Mouse (Mus musculus) urinary bladder, adult 18-20 months (tissue): ENCODE measurements at regions not wholly inside any gene's neighbourhood (a gene's known extent, or its start where the extent isn't known, plus 50 kb on each side); places are given as distances from the start of the nearest gene placed in this dataset.

Source experiments
- DNase-seq, 2 experiments: peaks; one replicate each; pipeline ENCODE4 v3.0.0; 2022; ENCODE audit warnings: low spot score in 2 of 2, mixed read lengths in 2 of 2

DNA sequence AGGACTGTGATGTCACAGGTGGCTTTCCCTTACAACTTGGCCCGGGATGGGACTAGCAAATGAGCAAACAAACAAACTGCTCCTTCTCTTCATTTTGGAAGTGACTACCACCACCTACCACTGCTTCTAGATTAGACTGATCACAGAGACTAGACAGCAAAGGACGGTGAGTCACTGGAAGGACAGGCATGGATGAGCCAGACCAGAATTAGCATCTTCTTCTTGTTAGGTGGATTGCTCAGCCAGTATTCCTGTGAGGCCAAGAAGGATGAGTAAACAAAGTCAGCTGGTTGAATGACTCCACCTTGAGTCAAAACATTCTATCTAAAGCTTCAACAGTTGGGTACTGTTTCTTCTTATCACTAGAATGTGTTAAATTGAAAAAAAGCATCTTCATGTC lies 385.1 kb upstream of the Mon1b start:
- no peak for DNase-seq

DNA sequence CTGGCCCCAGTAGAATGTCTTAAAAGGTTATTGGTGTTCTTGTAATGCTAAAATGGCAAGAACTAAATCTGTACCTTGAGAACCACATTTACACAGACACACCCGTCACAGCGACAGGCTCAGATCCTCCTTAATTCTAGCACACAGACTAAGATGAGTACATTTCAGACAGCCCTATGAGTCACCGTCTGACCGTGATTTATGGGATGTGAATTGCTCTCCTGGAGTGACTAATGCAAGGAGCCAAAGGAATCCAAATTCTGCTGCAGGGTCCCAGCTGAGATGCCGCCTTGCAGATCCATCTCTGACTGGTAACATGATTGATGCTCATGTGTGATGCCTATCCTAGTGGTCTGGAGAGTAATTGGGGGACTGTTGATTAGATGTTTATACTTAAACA lies 381.3 kb upstream of the Mon1b start:
- DNase-seq = no peak

DNA sequence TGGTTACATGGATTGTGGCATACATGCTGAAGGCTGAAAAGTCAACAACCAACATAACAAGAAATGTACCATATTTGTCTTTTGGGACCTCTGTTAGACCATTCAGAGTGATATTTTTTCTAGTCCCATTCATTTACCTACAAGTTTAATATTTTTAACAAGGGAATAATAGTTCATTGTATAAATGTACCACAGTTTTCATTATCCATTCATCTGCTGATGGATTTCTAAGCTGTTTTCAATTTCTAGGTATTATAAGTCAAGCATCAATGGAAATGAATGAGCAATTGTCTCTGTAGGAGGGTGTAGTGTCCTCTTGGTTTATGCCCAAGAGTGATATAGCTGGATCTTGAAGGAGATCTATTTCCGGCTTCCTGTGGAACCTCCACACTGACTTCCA lies 375.9 kb upstream of the Mon1b start:
- DNase-seq = no peak

DNA sequence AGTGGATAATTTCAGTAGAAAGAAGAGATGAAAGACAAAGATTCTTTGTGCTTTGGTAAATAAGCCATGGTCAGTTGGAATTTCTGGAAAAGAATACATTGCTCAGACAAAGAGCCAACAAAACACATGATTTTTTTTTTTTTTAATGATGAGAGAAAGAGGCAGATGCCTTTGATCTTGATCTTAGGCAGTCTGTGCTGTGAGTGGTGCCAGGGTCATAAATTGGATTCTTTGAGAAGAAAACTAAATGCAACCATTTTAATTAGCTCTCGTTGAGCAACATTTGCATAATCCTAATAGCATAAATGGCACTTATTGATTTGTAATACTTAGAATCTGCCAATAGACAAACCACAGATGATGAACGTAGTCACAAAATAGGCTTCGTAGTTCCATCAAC lies 372.1 kb upstream of the Mon1b start:
- no peak for DNase-seq

DNA sequence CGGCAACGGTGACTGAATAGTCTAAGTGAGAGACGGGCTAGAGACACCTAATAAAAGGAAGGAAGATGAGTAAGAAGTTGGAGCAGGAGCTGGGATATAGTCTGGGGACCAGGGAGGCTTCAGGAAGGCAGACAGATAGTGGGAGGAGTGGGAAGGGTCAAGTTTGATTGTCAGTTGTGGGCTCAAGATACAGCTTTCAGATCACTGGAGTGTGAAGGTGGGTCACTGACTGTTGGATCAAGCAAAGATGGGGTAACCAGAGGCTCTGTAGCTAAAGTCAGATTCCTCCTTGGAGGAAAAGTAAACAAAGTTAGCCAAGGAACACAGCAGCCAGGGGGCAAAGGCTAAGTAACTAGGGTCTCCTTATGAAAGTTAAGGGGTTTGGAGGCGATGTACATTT lies 364.1 kb upstream of the Mon1b start:
- DNase-seq = no peak

DNA sequence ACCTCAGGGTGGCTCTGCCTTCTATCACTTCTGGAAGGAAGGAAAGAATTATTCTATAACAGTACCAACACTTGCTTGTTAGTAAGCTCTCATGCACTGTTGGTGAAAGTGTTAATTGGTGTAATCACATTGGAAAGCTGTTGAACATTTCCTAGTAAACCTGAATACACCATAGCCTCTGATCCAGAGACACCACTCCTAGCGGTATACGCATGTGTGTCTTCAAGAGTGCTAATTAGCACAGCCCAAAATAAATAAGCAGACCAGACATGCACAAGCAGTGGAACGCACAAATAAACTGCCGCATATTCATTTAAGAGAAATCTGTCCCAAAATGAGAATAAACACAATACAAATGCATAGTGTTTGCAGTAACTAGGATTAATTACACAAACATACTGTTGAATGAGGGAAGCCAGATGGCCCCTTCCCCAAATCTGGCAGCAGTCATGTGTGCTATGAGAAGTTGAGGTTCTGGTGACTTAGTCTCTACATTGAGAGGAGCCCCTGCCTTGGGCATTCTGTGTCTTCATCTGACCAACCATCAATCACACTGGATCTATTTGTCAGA lies 335.0 kb upstream of the Mon1b start:
- no peak for DNase-seq

DNA sequence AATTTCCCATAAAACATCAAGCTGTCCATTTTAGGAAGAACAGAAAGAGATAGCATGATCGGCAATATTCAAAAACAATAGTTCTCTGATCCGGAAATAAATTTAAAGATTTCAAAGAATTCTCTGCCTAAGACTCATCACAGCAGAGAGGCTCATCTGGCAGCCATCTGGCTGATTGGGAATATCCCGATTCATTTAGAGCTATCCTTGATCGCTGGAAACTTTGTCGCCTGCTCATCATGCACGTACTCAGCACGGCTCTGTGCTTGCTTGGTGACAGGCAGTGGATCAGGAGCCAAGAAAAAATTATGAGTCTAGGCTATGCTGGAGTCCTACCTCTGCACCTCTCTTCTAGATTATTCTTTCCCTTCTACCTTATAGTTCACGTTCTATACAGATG lies 332.0 kb upstream of the Mon1b start:
- no peak for DNase-seq

DNA sequence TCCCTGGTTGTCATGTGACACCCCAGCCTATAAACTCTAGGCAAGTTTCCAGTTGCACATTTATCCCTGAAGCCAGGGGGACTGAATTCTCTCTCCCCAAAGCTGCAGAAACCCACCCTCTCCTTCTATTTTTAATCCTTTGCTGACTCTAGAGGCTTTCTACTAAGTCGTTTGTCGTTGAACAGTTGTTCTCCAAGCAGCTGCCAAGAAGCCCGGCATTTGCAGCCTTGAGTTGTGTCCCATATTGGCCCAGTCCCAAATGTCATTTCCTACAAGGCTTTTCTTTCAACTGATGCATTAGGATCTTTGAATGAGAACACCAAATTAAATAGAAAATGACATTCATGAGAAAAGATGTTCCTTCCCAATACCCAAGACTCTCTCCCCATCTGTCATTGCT lies 318.2 kb upstream of the Mon1b start:
- no peak for DNase-seq

DNA sequence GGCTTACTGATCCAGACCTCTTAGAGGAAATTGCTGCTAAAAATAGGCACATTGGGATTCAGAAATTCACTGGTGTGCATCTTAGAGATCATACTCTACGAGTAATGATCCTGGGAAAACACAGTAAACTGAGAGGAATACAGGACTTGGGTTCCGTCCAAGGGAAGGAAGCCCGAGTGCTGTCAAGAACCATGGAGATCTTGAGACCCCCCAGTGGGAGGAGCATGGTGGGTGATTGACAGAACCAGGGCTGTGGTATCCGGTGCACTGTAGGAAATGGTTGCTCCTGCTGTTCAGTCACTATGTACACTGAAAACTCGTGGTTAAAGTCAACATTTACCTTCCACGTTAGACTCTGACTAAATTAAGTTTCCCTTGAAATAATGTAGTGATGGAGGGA lies 303.8 kb upstream of the Mon1b start:
- DNase-seq = no peak

DNA sequence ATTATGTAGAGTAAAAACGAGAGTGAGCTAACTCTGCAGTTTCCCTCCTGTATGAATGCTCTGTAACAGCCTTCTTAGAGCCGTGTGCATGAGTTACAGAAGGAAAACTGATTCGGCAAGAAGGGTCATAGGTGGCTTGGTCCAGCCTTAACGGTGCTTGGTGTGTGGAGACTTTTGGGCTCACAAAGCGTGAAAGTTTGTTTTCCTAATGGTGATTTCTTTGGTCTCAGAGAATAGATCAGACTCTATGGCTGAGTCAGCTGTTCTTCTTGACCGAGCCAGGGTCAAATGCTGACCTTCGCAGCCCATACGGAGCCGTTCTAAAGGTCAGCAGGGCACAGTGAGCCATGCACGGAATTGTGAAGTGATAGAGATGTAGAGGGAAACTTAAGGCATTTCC lies 294.1 kb upstream of the Mon1b start:
- DNase-seq = no peak

DNA sequence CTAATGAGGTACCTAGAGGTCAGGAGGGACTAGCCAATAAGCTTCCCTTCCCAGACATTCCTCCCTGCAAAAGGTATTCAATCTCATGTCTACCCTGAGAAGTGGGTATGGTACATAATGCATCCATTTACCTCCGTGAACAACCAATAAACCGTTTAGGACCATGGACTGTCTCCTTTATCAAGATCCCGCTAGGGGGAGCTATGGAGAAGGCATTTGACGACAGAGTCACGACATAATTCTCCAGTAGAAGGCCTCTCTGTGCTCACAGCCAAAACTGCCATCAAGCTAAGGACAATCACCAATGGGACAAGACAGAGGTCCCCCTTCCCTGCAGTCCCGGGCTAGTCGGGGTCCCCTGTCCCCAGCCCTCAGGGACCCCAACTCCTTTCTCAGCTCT lies 273.5 kb upstream of the Mon1b start:
- DNase-seq = no peak

DNA sequence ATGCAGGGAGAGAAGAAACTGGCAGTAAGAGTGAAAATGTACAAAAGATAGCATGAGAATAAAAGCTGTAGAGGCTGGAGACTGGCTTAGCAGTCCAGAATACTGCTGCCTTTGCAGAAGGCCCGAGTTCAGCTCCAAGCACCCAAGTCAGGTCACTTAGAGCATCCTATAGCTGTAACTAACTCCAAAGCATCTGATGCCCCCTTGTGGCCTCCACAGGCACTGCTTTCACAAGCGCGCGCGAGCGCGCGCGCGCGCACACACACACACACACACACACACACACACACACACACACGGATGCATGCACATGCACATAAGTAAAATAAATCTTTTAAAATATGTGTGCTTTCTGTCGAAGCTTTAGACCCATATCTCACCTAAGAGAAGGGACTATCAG lies 271.2 kb upstream of the Mon1b start:
- DNase-seq = no peak

DNA sequence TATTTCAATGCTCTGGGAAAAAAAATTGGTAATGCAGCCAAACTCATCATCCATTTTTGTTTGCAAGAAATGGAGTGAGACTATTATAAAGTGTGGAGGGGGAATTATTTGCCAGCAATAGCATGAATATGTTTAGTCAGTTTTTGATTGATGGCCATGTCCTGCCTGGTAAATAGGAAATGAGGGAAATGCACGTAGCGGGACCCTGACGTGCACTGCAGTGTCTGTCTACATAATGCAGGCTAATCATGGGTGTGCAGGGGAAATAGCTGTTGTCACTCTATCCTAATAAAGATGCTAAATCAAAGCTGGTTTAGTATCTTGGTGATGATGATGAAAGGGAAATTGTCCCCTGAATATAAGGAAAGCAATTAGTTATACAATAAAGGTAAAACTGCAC lies 251.9 kb upstream of the Mon1b start:
- DNase-seq = no peak

DNA sequence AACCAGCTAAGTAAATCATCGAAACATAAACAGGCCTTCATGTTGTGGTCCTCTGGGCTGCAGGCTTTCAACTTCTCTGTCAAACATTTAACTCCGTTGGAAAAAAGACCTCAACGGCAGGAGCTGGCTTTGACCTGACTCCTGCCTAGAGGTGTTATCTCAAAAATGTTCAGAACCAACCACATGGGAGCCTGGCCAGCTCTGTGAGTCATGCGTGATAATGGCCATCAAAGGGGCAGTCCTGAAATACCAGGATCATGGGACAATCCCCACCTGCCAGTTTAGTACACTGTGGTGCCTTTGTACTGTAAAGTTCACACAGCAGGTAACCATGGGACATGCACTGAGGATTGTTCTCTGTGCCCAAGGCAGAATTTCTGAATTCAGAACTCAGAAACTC lies 251.4 kb upstream of the Mon1b start:
- no peak for DNase-seq

DNA sequence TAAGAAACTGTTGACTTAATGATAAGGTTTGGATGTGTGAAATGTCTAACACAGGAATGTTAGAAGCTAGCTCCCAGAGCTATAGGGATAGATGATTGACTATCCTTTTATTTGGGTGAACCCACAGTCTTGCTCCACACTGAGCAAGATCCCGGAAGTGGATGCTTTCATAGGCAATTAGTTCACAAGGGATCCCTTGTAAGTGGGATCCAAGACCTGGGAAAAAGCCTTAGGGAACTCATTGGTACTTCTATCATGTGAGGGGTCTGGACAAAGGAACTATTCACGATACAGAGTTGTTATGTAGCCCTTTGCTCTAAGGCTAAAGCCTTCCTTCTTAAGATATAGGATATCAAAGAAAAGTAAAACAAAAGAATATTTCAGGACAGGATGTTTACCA lies 245.9 kb upstream of the Mon1b start:
- DNase-seq = no peak

DNA sequence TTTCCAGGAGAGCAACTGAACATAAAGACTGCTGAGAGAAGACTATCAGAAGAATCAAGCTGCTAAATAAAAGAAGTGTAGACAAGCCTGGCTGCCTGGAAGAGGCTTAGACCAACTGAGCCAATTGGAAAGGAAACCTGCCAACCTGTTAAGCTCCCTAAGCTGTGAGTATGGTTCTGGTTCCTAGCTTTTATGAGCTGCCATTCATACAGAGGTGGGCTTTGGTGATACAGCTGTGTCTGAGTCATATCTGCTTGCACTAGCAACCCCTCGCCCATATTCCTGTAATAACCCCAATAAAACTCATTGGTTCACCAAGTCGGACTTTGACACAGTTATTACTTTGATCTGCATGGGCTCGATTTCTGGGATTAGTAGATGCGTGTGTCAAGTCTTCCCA lies 245.3 kb upstream of the Mon1b start:
- no peak for DNase-seq

DNA sequence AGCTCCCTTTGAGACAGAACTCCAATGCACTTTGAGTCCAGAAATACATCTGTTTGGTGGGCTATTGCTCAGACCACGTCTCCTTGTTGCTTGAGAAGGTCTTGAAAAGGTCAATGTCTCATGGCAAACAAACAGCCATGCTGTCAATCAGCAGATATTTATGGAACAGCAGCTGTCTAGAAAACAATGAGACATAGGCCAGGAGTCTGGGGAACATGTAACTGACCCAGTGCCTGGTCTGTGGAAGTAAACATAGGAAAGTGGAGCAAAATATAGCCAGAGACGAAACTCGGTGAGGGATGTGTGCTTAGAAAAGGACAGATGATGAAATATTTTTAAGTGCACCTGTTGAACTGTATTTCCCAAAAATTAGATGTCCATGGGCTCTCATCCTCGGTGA lies 241.1 kb upstream of the Mon1b start:
- no peak for DNase-seq

DNA sequence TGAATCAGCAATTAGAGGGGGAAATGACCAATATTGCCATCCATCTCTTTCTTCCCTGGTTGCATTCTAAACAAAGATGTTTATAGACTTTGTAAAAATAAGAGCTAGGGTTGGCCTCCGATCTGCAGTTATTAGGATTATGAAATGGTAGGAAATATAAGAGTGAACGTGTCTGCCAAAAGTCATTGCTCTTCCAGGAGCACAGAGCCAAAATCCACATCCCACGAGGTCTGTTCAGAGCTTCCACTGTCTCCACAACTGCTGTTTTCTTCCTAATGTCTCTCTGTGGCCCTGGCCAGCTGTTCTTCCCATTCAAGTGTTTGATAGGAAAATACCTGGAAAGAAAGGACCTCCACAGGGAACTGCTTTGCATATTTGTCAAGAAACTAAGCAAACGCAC lies 230.2 kb upstream of the Mon1b start:
- no peak for DNase-seq

DNA sequence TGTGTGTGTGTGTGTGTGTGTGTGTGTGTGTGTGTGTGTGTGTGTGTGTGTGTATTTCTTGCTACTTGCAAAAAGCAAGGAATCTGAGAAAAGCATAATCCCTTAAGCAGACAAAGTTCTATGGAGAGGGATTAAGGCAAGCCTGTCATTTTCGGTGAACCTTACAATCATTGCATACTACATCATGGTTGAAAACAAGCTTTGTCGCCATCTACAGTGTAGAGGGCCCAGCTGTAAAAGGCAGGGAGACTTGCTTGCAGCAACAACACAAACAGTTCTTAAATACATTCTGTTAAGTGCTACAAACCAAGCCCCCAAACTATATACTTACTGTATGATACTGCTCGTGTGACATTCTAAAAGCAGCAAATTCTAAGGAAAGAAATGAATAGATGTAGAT lies 216.0 kb upstream of the Mon1b start:
- no peak for DNase-seq

DNA sequence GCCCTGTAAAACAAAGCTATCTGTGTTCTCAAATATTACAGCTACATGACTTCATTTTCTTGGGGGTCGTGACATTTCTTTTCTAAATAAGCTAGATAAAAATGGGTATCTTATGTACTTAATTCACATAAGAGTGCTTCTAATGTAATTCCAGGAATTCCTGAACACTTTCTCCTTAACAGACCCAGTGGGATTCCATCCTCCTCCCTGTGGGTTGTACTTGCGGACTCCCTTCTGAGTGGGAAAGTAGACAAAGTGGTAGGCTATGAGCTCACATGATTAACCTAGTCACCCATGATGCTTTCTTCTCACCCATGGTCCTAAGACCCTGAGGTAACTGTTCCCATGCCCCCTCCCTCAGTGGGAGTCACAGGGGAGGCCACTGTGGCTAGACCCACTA lies 212.7 kb upstream of the Mon1b start:
- DNase-seq = no peak

DNA sequence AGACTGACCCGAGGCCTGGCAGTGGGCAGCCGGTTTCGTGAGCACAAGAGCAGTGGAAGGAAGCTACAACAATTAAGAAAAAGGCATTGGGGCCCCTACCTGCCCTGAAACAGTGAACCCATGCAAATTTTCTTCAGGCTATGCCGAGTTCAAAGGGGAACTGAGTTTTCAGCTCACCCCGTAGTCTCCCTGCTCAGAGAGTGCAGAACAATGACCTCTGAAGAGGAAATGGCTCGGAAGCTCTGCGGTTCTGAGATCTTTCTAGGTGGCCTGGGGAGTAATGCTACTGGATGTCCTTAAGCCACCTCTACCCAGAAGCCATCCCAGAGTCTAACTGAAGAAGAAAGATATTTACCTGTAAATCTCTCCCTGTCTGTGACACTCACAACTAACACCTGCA lies 196.3 kb upstream of the Mon1b start:
- no peak for DNase-seq

DNA sequence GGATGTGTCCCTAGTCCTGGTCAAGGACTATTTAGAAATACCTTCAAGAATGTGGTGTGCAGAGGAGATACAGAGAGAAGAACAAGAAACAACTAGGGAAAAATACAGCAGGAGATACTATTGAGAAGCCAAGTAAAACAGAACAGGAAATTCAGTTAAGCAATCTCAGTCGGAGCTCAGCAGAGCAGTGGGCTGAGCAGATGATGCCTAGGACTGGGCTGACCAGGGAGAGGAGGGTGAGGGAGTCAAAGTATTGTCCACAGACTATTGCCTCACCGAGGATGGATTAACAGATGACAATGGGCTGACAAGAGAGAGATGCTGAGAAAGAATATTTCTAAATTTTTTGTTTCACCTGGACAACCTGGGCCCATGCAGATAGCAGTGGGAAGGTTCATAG lies 181.4 kb upstream of the Mon1b start:
- no peak for DNase-seq

DNA sequence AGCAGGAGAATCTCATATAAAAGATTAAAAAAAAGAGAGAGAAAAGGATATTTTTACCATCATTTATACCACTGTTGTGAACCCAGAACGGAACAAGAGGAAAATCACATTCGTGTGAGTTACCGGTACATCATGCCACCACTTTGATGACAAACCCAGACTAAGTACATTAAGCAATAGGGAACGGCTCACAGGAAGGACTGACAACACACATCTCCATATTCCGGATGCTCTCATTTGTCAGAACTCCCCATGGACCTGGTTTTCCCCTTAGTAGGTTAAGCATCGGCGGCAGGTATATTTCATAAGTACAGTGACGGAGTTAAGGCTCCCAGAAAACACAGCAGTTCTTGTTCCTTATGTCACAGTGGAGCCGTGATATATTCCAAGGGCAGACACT lies 170.8 kb upstream of the Mon1b start:
- no peak for DNase-seq

DNA sequence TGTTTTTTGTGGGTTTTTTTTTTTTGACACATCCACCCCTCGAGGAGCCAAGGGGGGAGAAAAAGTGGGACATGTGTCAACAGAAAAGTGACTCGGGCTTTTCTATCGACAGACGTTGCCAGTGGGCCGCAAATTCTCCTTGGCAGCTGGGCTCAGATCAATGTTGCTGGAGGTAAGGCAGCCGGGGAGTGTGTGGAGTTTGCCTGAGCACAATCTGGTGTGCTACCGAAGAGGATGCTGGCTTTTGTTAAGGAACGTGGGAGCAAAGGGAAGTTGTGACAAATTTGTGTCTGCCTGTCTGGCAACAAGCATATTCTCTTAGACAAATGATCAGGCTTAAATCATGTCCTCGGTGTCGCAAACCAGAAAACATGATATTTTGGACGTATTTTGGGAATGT lies 170.2 kb upstream of the Mon1b start:
- DNase-seq = no peak

DNA sequence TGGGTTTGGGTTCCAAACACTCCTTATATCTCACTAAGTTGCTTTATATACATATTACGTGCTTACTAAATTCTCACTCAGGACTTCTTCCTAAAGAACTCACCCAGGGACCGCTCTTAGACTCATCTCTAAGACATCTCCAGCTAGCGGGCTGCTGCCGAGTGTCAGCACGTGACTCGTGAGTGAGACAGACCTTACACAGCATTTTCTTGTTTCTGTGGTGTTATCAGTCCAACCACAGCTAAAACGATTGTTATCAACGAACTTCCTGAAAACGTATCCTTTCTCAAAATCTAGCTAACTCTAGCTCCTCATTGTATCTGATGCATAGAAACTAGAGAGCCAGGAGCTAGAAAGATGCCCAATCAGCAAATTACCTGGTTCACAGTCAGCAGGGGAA lies 168.7 kb upstream of the Mon1b start:
- no peak for DNase-seq
